Mouse (Mus musculus) heart, embryonic 14.5 days (tissue): ENCODE data around the gene Trappc3l. TPM values are rescaled to one million over a fixed set of nuclear protein-coding genes. Genes with fewer than 3 reads are reported as not detected.
A peak's percentile ranks its signal among the peaks of the same experiment; 100 is the strongest.

ENCODE experiments used
- ATAC-seq: fragments of 200-750 bp; cut with Nextera tagmentation; 2 replicates; pipeline ENCODE4 v1.8.0; 2017; ENCODE audit warnings: low read depth, moderate TSS enrichment; ENCODE audit not compliant: insufficient number of reproducible peaks, insufficient read depth, low FRiP score
- H3K27ac ChIP-seq, 2 experiments: fragments of 200-500 bp in 1 of 2; fragments of 300-500 bp in 1 of 2; sonication (generic) in 1 of 2; replicated peaks in 1 of 2; 2 replicates each; pipeline ENCODE4 v1.5.1; 2012 to 2014; ENCODE audit warnings: low read depth in 2 of 2, low read length in 2 of 2, control low read depth in 1 of 2, mild to moderate bottlenecking in 1 of 2, mixed read lengths in 1 of 2; ENCODE audit not compliant: control insufficient read depth in 1 of 2, insufficient read depth in 1 of 2
- H3K27me3 ChIP-seq: fragments of 300-500 bp; sonication (generic); 2 replicates; pipeline ENCODE4 v1.6.1; 2014; ENCODE audit warnings: mild to moderate bottlenecking, low read length, control low read depth; ENCODE audit not compliant: control insufficient read depth, insufficient read depth
- H3K36me3 ChIP-seq: fragments of 300-500 bp; sonication (generic); 2 replicates; pipeline ENCODE4 v1.6.1; 2014; ENCODE audit warnings: mild to moderate bottlenecking, control low read depth, low read length, mixed read lengths; ENCODE audit not compliant: control insufficient read depth, insufficient read depth
- H3K4me1 ChIP-seq, 2 experiments: fragments of 200-500 bp in 1 of 2; fragments of 300-500 bp in 1 of 2; sonication (generic) in 1 of 2; 2 replicates each; pipeline ENCODE4 v1.6.1; 2012 to 2014; ENCODE audit warnings: low read length in 2 of 2, control low read depth in 1 of 2, mixed read lengths in 1 of 2; ENCODE audit not compliant: control insufficient read depth in 2 of 2, insufficient read depth in 2 of 2
- H3K4me2 ChIP-seq: fragments of 300-500 bp; sonication (generic); 2 replicates; pipeline ENCODE4 v1.6.1; 2014; ENCODE audit warnings: mild to moderate bottlenecking, low read length
- H3K4me3 ChIP-seq, 2 experiments: fragments of 200-500 bp in 1 of 2; fragments of 300-500 bp in 1 of 2; sonication (generic) in 1 of 2; 2 replicates each; pipeline ENCODE4 v1.5.1; 2012 to 2014; ENCODE audit warnings: low read length in 2 of 2, mild to moderate bottlenecking in 2 of 2, control low read depth in 1 of 2, low read depth in 1 of 2, moderate library complexity in 1 of 2; ENCODE audit not compliant: control insufficient read depth in 1 of 2, insufficient read depth in 1 of 2
- H3K9ac ChIP-seq: fragments of 300-500 bp; sonication (generic); 2 replicates; pipeline ENCODE4 v1.6.1; 2014; ENCODE audit warnings: mild to moderate bottlenecking, low read length
- H3K9me3 ChIP-seq: fragments of 300-500 bp; sonication (generic); 2 replicates; pipeline ENCODE4 v1.6.1; 2016; ENCODE audit warnings: low read length, control low read depth; ENCODE audit not compliant: control insufficient read depth
- WGBS: fragments of 180-500 bp; shearing (Covaris S2); extraction: QIAGEN DNeasy Blood & Tissue Kit; methylation state at CpG from one replicate; pipeline ENCODE4 v1.1.7; 2014; 5-methylcytosine and 5-hydroxymethylcytosine counted together
- polyA plus RNA-seq: library from polyadenylated mRNA; unstranded; fragments of >200 nt; fragmentation: Nextera tagmentation; extraction: Ambion mirVana; gene quantifications from 2 replicates; pipeline ENCODE4 v1.2.1, GENCODE M21; 2014

Gene Trappc3l
- polyA plus RNA-seq, 1 experiment from 2014 or later, result not detected

DNA sequence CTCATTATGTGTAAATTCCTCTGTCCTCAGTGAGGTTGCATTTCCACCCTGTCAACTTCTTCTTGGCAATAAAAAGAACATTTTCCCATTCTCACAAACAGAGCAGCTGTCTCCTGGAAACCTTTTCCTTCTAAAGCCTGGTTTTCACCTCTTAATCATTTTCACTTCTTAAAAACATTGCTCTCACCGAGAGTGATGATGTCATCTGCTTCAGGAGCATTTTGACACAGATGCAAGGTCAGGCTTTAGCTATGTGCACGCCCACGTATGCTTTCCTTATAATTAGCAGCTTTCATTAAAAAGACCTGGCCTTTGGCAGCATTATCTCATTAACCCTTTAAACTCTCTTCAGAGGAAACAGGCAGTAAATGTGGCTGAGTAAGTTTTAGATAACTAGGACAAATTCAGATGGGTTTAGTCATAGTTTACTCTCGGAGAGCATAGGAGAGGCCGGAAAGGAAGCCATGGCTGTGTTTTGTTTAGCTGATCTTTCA lies 33.6 kb downstream of the Trappc3l start:
- no peak overlapping the region for H3K4me3 ChIP-seq
- H3K9me3 ChIP-seq, result no peaks in the 10 kb centered on the region
- no peaks in the 10 kb centered on the region for H3K36me3 ChIP-seq
- H3K9ac ChIP-seq, result no peak overlapping the region
- 37% methylated on average over 5 of the region's 5 CpGs for WGBS
- H3K4me1 ChIP-seq, result no peaks in the 10 kb centered on the region
- H3K4me2 ChIP-seq, result no peak overlapping the region
- no peaks in the 10 kb centered on the region for H3K27me3 ChIP-seq
- H3K27ac ChIP-seq, result peak overlapping the region; percentile 65 to 75; a peak in 3 of 4 replicates
- no peak for ATAC-seq

- Histone ChIP-seq H3K4me1 (no peaks in the 10 kb centered on the region), H3K27ac (peak overlapping the region; percentile 65 to 75; a peak in 2 of 4 replicates), H3K4me3 (no peak overlapping the region), H3K4me2 (no peak overlapping the region), H3K9ac (no peak overlapping the region), H3K36me3 (no peaks in the 10 kb centered on the region), H3K27me3 (no peaks in the 10 kb centered on the region), H3K9me3 (no peaks in the 10 kb centered on the region)
- 36% methylated on average over 2 of the region's 2 CpGs for WGBS
- no peak for ATAC-seq
These were observed 34.3 kb downstream of the Trappc3l start for GRCm38 (mm10) chr10:34071650-34072049.

GRCm38 (mm10) chr10:34074522-34075200 lies 37.3 kb downstream of the Trappc3l start:
- no peaks in the 10 kb centered on the region for H3K27me3 ChIP-seq
- H3K9me3 ChIP-seq, result no peaks in the 10 kb centered on the region
- H3K9ac ChIP-seq, result no peak overlapping the region
- H3K27ac ChIP-seq, result no peak overlapping the region
- no peaks in the 10 kb centered on the region for H3K4me1 ChIP-seq
- H3K4me3 ChIP-seq, result no peak overlapping the region
- ATAC-seq, result no peak
- no peaks in the 10 kb centered on the region for H3K36me3 ChIP-seq
- 78% methylated on average over 5 of the region's 5 CpGs for WGBS
- no peak overlapping the region for H3K4me2 ChIP-seq

DNA sequence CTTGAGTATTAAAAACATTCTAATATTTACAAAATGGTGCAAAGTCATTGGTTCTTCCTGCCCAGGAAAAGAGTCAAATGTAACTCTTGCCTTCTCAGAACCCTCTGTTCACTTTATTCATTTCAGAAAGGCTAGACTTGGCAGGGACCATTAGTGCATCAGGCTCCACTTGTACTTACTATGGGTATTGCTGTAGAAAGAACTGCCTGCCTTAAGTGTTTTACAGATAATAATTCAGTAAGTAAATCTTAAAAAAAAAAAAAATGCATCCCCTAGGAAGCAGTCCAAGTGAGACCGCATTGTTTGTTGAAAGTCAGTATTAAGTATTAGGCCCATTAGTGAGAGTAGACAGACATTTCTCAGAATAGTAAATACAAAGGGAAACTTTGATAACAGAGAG lies 49.1 kb downstream of the Trappc3l start:
- Histone ChIP-seq H3K9ac (no peak overlapping the region), H3K4me2 (no peak overlapping the region), H3K4me3 (no peak overlapping the region), H3K9me3 (no peaks in the 10 kb centered on the region), H3K36me3 (no peaks in the 10 kb centered on the region), H3K27ac (no peak overlapping the region), H3K27me3 (no peaks in the 10 kb centered on the region), H3K4me1 (no peaks in the 10 kb centered on the region)
- 71% methylated on average over 1 of the region's 1 CpGs for WGBS
- ATAC-seq, result no peak

DNA sequence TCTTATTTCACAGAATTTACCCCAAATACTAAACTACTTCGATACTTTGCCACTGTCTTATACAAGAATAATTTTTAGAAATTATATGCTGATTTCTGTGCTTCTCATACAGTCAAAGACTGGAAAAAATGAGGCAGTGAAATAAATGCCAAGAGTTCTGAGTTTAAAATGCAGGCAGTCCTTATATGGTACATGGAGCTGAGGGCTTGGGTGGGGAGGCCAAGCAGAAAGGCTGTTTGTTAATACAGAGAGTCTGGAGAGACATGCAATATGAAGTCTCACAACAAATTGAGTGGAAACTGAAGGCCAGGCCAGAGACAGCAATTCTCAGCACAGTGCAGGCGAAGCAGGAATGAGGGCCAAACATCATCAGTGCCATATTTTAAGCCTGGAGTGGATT lies 51.1 kb downstream of the Trappc3l start:
- no peak for ATAC-seq
- no peak overlapping the region for H3K4me2 ChIP-seq
- no peaks in the 10 kb centered on the region for H3K27me3 ChIP-seq
- no peak overlapping the region for H3K4me3 ChIP-seq
- WGBS, result 87% methylated on average over 2 of the region's 2 CpGs
- no peak overlapping the region for H3K27ac ChIP-seq
- no peak overlapping the region for H3K9ac ChIP-seq
- H3K9me3 ChIP-seq, result no peaks in the 10 kb centered on the region
- no peaks in the 10 kb centered on the region for H3K36me3 ChIP-seq
- H3K4me1 ChIP-seq, result no peaks in the 10 kb centered on the region

- Histone ChIP-seq H3K9me3 (no peaks in the 10 kb centered on the region), H3K4me1 (no peaks in the 10 kb centered on the region), H3K36me3 (no peaks in the 10 kb centered on the region), H3K4me2 (no peak overlapping the region), H3K27ac (no peak overlapping the region), H3K27me3 (no peaks in the 10 kb centered on the region), H3K9ac (no peak overlapping the region), H3K4me3 (no peak overlapping the region)
- no peak for ATAC-seq
- WGBS, result 59% methylated on average over 3 of the region's 3 CpGs
These were observed 52.1 kb downstream of the Trappc3l start for GRCm38 (mm10) chr10:34089517-34089916.

GRCm38 (mm10) chr10:34090481-34090880 lies 53.1 kb downstream of the Trappc3l start:
- no peak for ATAC-seq
- Histone ChIP-seq H3K9ac (no peak overlapping the region), H3K9me3 (no peaks in the 10 kb centered on the region), H3K4me3 (no peak overlapping the region), H3K36me3 (no peaks in the 10 kb centered on the region), H3K27me3 (no peaks in the 10 kb centered on the region), H3K4me1 (peaks cover 0 to 2% of the 10 kb centered on the region in 2 experiments; a peak in 1 of 4 replicates), H3K27ac (no peak overlapping the region), H3K4me2 (no peak overlapping the region)
- WGBS, result 71% methylated on average over 1 of the region's 1 CpGs

DNA sequence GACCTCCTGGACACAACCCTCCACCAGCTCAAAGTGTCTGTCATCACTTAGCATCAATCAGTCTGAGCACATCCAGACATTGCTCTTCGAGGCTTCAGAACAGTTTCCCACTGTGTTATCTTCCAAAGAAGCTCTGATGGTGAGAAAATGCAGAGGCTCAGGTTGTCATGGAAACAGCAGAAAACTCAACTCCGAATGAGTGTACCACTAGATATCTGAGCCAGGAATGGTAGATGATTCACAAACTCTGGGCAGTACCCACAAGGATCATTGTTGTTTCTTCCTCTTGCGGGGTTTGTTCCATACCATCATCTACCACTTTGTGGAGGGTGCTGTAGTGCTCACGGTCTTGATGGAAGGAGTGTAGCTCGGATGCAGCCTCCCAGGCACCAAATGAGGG lies 54.5 kb downstream of the Trappc3l start:
- no peak overlapping the region for H3K9ac ChIP-seq
- ATAC-seq, result peak; percentile 18; the same call in 1 of the 2 replicates

More for the DNA sequence above, 54.5 kb downstream of the Trappc3l start:
- Histone ChIP-seq H3K9me3 (no peaks in the 10 kb centered on the region), H3K4me2 (no peak overlapping the region), H3K27me3 (no peaks in the 10 kb centered on the region), H3K4me1 (peaks cover 4 to 6% of the 10 kb centered on the region in 2 experiments; a peak in 2 of 4 replicates), H3K27ac (no peak overlapping the region; a peak in 1 of 4 replicates), H3K4me3 (no peak overlapping the region), H3K36me3 (no peaks in the 10 kb centered on the region)
- WGBS, result 28% methylated on average over 5 of the region's 5 CpGs
